Mouse (Mus musculus) midbrain, embryonic 12.5 days (tissue): ENCODE measurements around the gene Artn. TPM values are rescaled to one million over a fixed set of nuclear protein-coding genes. Genes with fewer than 3 reads are reported as not detected.
A peak's percentile ranks its signal among the peaks of the same experiment; 100 is the strongest.

Experiments
- ATAC-seq: fragments of 200-750 bp; cut with Nextera tagmentation; 2 replicates; pipeline ENCODE4 v1.8.0; 2017; ENCODE audit warnings: low read depth, moderate TSS enrichment, moderate library complexity; ENCODE audit not compliant: low FRiP score
- H3K27ac ChIP-seq: fragments of 300-500 bp; sonication (generic); replicated peaks from 2 replicates; pipeline ENCODE4 v1.5.1; 2016; ENCODE audit warnings: mild to moderate bottlenecking
- H3K27me3 ChIP-seq: fragments of 300-500 bp; sonication (generic); 2 replicates; pipeline ENCODE4 v1.6.1; 2016; ENCODE audit warnings: mild to moderate bottlenecking
- H3K36me3 ChIP-seq: fragments of 300-500 bp; sonication (generic); 2 replicates; pipeline ENCODE4 v1.6.1; 2016
- H3K4me1 ChIP-seq: fragments of 300-500 bp; sonication (generic); 2 replicates; pipeline ENCODE4 v1.6.1; 2016
- H3K4me2 ChIP-seq: fragments of 300-500 bp; sonication (generic); replicated peaks from 2 replicates; pipeline ENCODE4 v1.6.1; 2016; ENCODE audit warnings: mild to moderate bottlenecking, moderate library complexity
- H3K4me3 ChIP-seq: fragments of 300-500 bp; sonication (generic); 2 replicates; pipeline ENCODE4 v1.5.1; 2016; ENCODE audit warnings: mild to moderate bottlenecking
- H3K9ac ChIP-seq: fragments of 300-500 bp; sonication (generic); replicated peaks from 2 replicates; pipeline ENCODE4 v1.6.1; 2016; ENCODE audit warnings: mild to moderate bottlenecking, moderate library complexity
- H3K9me3 ChIP-seq: fragments of 300-500 bp; sonication (generic); 2 replicates; pipeline ENCODE4 v1.6.1; 2016; ENCODE audit warnings: mild to moderate bottlenecking
- WGBS: fragments of 180-500 bp; shearing (Covaris S2); methylation state at CpG from one replicate; pipeline ENCODE4 v1.1.7; 2016; 5-methylcytosine and 5-hydroxymethylcytosine counted together
- polyA plus RNA-seq: library from polyadenylated mRNA; unstranded; fragments of >200 nt; fragmentation: Nextera tagmentation; extraction: Ambion mirVana; gene quantifications from 2 replicates; pipeline ENCODE4 v1.2.1, GENCODE M21; 2016

Artn gene
- polyA plus RNA-seq, 1 experiment from 2014 or later = 0.41 TPM

DNA sequence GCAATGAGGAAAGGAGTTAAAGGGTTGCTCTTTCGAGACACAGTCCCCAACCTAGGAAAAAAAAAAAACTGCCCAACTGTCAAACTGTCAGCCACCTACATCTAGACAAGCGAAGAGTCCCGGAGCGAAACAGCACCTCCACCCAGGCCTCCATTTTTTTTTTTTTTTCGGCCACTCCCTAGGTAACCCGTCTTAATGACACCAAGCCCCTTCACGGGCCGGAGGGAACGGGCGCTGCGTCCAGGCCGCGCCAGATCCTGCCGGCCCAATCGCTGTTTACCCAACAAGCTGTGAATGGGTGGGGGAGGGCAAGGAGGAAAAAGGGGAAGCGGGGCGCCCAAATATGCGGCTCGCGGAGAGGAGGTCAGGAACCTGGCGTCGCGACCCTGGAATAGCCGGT, 42.9 kb downstream of the Artn start:
- H3K4me1 ChIP-seq = peaks cover 38% of the 10 kb centered on the region

DNA sequence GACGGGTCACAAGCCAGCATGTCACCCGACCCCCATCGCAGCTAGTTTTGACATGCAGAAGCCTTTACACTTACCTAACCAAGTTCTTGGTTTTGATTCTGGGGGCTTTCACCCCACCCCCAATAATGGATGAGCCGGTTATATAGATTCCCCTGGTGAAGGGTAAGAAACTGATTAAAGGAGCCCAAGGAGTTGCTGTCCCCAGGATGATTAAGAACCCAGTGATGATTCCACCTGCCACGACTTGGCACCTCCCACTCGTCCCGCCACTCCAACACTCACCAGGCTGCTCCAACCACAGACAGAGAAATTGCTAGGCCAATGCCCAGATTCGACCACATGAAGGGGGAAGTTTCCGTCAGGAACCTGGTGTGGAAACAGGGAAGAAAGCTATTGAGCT, 43.6 kb downstream of the Artn start:
- no peaks in the 10 kb centered on the region for H3K9me3 ChIP-seq
- peaks cover 35% of the 10 kb centered on the region for H3K36me3 ChIP-seq
- peaks cover 37% of the 10 kb centered on the region for H3K4me1 ChIP-seq
- H3K4me2 ChIP-seq = peak overlapping the region; percentile 87
- 89% methylated on average over 9 of the region's 9 CpGs for WGBS
- H3K9ac ChIP-seq = peak overlapping the region; percentile 88; the same call in 1 of the 2 replicates
- no peaks in the 10 kb centered on the region for H3K27me3 ChIP-seq
- no peak for ATAC-seq
- peak overlapping the region; percentile 95 for H3K4me3 ChIP-seq
- H3K27ac ChIP-seq = no peak overlapping the region

More for the DNA sequence above, 42.9 kb downstream of the Artn start:
- Histone ChIP-seq H3K4me2 (peak overlapping the region; percentile 87), H3K4me3 (peak overlapping the region; percentile 95), H3K27ac (no peak overlapping the region; the same call in 1 of the 2 replicates), H3K27me3 (no peaks in the 10 kb centered on the region), H3K9me3 (no peaks in the 10 kb centered on the region), H3K9ac (peak overlapping the region; percentile 88), H3K36me3 (peaks cover 30% of the 10 kb centered on the region)
- WGBS = 4% methylated on average over 20 of the region's 24 CpGs
- no peak for ATAC-seq

DNA sequence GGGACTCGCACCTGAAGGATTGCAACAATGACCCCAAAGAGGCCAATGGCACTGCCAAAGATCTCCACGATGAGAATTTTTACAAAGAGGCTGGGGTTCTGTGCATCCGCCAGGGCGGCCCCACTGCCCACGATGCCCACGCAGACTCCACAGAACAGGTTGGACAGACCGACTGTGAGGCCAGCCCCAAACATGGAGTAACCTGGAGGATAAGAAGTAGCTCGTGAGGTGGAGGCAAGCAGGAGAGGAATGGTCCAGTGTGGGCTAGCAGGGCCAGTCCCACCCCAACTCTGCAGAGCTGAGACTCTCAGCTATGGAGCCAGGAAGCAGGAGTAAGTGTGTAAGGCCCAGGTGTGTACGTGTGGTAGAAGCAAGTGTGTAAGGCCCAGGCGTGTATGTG, 44.5 kb downstream of the Artn start:
- H3K36me3 ChIP-seq = peaks cover 43% of the 10 kb centered on the region
- H3K4me3 ChIP-seq = no peak overlapping the region
- ATAC-seq = no peak
- H3K27ac ChIP-seq = no peak overlapping the region
- no peak overlapping the region for H3K9ac ChIP-seq
- H3K27me3 ChIP-seq = no peaks in the 10 kb centered on the region
- WGBS = 91% methylated on average over 10 of the region's 10 CpGs
- H3K4me1 ChIP-seq = peaks cover 40% of the 10 kb centered on the region
- H3K4me2 ChIP-seq = no peak overlapping the region
- H3K9me3 ChIP-seq = no peaks in the 10 kb centered on the region

DNA sequence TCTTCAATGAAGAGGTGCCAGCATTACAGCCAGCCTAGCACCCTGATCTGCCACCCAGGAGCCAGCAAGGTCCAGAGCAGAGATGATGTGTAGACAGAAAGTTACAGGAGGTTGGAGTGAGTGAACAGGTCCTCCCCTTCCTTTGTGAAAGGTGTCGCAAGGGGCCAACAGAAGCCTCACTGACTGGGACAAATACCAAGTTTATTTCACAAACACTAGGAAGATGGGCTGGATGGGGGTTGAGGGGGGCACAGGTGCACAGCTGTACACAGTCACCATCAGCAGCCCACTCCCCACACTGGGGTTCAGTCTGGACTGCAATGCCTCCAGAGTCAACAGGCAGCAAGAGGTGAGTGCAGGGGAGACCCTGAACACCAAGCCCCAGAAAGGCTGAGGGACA, 45.4 kb downstream of the Artn start:
- 100% methylated on average over 1 of the region's 1 CpGs for WGBS

DNA sequence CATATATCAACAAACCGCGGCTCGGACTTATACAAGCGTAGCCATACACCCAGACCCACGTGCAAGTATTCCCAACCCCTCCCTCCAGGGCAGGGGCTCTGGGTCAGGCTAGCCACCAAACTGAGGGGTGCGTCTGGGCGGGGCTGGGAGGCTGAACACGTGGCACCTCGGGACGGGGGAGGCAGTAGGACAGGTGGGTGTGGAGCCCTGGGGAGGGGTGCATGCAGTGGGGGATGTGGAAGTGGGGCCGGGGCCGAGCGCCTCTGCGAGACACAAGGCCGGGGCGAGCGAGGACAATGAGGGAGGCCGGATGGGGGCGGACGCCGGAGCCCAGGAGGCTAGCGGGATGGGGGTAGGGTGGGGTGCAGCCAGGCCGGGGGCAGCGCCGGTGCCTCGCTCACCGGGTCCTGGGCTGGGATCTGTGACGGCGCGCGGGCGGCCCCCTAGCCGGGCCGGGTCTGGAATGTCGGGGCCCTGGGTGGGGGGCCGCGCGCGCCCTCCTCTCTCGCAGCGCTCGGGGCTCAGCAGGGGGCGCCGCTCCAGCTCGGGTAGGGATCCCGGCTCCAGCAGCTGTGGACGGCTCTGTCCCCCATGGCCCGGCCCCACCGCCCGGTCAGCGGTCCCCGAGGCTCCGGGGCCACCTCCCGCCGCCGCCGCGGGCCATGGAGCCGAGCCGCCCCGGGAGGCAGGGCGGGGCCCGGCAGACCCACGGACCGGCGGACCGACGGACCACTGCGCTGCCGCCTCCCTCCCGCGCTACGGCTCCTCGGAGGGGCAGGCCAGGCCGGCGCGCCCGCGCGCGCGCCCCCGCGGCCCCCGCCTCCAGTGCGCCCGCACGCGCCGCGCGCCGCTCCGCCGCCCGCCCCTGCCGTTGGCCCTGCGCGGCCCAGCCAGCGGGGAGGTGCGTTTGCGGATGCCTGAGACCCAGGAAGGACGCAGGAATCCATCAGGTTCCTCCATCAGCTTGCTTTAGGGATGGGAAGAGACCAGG, 46.6 kb downstream of the Artn start, which contains the start of gene B4galt2:
TSS of gene B4galt2 (minus strand) at position 787 of the 991 bp plus-strand sequence.
- ATAC-seq = peak; percentile 45
- H3K27ac ChIP-seq = peak within 1 kb of the TSS; percentile 80
- WGBS = 2% methylated on average over 36 of the region's 103 CpGs
- H3K4me2 ChIP-seq = peak within 1 kb of the TSS; percentile 82
- peaks cover 40% of the 10 kb centered on the region for H3K4me1 ChIP-seq
- H3K27me3 ChIP-seq = no peaks in the 10 kb centered on the region
- peak within 1 kb of the TSS; percentile 89 for H3K4me3 ChIP-seq
- H3K9ac ChIP-seq = peak within 1 kb of the TSS; percentile 93
- peaks cover 46% of the 10 kb centered on the region for H3K36me3 ChIP-seq
- H3K9me3 ChIP-seq = no peaks in the 10 kb centered on the region

More for the DNA sequence above, 45.4 kb downstream of the Artn start:
- peak overlapping the region; percentile 82 for H3K4me2 ChIP-seq
- peak overlapping the region; percentile 93; the same call in 1 of the 2 replicates for H3K9ac ChIP-seq
- peaks cover 37% of the 10 kb centered on the region for H3K36me3 ChIP-seq
- no peak overlapping the region for H3K27ac ChIP-seq
- H3K4me1 ChIP-seq = peaks cover 40% of the 10 kb centered on the region
- no peaks in the 10 kb centered on the region for H3K27me3 ChIP-seq
- no peak for ATAC-seq
- H3K4me3 ChIP-seq = peak overlapping the region; percentile 89; the same call in 1 of the 2 replicates
- no peaks in the 10 kb centered on the region for H3K9me3 ChIP-seq

DNA sequence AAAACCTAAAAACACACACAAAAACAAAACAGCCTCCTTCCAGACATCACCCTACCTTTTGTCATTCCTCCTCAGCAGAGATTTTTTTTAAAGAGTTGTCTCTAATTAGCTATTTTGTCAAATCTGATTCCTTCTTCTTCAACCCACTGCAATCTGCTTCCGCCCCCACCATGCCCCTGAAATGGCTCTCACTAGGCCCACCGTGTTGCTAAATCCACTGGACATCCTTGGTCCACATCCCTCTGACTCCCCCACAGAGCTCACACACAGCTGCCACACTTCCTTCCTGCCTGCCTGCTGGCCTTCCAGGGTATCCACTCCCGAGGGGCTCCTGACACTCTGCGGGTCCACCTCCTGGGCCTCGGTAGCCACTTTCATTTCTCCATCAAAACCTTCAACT, 50.9 kb downstream of the Artn start:
- H3K4me2 ChIP-seq = no peak overlapping the region
- H3K36me3 ChIP-seq = peaks cover 71% of the 10 kb centered on the region
- H3K9ac ChIP-seq = no peak overlapping the region
- H3K9me3 ChIP-seq = no peaks in the 10 kb centered on the region
- peaks cover 22% of the 10 kb centered on the region for H3K4me1 ChIP-seq
- ATAC-seq = no peak
- H3K27ac ChIP-seq = no peak overlapping the region
- H3K4me3 ChIP-seq = no peak overlapping the region
- H3K27me3 ChIP-seq = no peaks in the 10 kb centered on the region
- WGBS = 87% methylated on average over 5 of the region's 5 CpGs

DNA sequence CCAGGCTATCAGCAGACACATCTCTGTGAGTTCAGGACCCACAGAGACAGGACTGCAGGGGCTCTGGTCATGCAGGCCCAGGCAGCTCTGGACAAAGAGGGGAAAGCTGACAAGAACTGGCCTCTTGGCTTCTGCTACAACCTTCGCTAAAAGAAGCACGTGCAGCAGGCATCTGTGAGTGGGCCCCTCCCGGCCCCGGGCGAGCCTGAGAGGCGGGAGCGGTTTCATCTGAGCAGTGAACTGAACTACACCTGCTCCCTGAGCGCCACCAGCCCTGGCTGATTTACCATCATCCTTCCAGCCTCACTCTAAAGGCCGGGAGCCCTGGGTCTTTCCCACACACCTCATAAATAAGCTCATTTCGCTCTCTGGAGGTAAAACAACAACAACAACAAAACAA, 51.3 kb downstream of the Artn start:
- no peak overlapping the region for H3K27ac ChIP-seq
- no peak overlapping the region for H3K9ac ChIP-seq
- H3K27me3 ChIP-seq = no peaks in the 10 kb centered on the region
- no peak for ATAC-seq
- 80% methylated on average over 10 of the region's 10 CpGs for WGBS
- no peaks in the 10 kb centered on the region for H3K9me3 ChIP-seq
- peaks cover 75% of the 10 kb centered on the region for H3K36me3 ChIP-seq
- H3K4me2 ChIP-seq = no peak overlapping the region
- H3K4me1 ChIP-seq = peaks cover 19% of the 10 kb centered on the region
- H3K4me3 ChIP-seq = no peak overlapping the region

Other genes starting within 250 kb of the Artn start
- 67.5 and 72.1 TPM in 2 replicates for gene Dmap1, start 247.5 kb downstream of the Artn start, polyA plus RNA-seq
- gene Gm12845, start 205.4 kb downstream of the Artn start, polyA plus RNA-seq = not detected in 2 replicates
- gene Klf17, start 164.1 kb downstream of the Artn start, polyA plus RNA-seq = not detected in 2 replicates
- gene Slc6a9, start 95.3 kb downstream of the Artn start, polyA plus RNA-seq = 10.4 and 12.4 TPM in 2 replicates
- gene Ccdc24, start 57.2 kb downstream of the Artn start, polyA plus RNA-seq = 2.2 and 2.4 TPM in 2 replicates
- gene B4galt2, start 46.3 kb downstream of the Artn start, polyA plus RNA-seq = 39.7 and 44.2 TPM in 2 replicates
- 256 and 264 TPM in 2 replicates for gene Atp6v0b, start 42.4 kb downstream of the Artn start, polyA plus RNA-seq
- 23.4 and 27.3 TPM in 2 replicates for gene Dph2, start 37.7 kb downstream of the Artn start, polyA plus RNA-seq
- 66.2 and 68.9 TPM in 2 replicates for gene Ipo13, start 14.8 kb downstream of the Artn start, polyA plus RNA-seq
- 9.0 and 10.9 TPM in 2 replicates for gene St3gal3, start 205.2 kb upstream of the Artn start, polyA plus RNA-seq